Mouse (Mus musculus) embryonic facial prominence, embryonic 14.5 days (tissue): ENCODE data around the gene St6galnac5. TPM values are rescaled to one million over a fixed set of nuclear protein-coding genes. Genes with fewer than 3 reads are reported as not detected.

ENCODE experiments used
- ATAC-seq: fragments of 200-750 bp; cut with Nextera tagmentation; 2 replicates; pipeline ENCODE4 v1.8.0; 2017; ENCODE audit warnings: low read depth, moderate number of reproducible peaks, moderate TSS enrichment
- DNase-seq: peaks from one replicate; pipeline ENCODE4 v3.0.0-alpha.2; 2015; ENCODE audit warnings: low spot score
- H3K27ac ChIP-seq: fragments of 300-500 bp; sonication (generic); replicated peaks from 2 replicates; pipeline ENCODE4 v1.5.1; 2014; ENCODE audit warnings: low read depth, mild to moderate bottlenecking, low read length, moderate library complexity
- H3K27me3 ChIP-seq: fragments of 300-500 bp; sonication (generic); replicated peaks from 2 replicates; pipeline ENCODE4 v1.6.1; 2014; ENCODE audit warnings: low read length; ENCODE audit not compliant: control insufficient read depth, insufficient read depth
- H3K36me3 ChIP-seq: fragments of 300-500 bp; sonication (generic); 2 replicates; pipeline ENCODE4 v1.6.1; 2014; ENCODE audit warnings: low read length, mixed read lengths; ENCODE audit not compliant: control insufficient read depth, insufficient read depth
- H3K4me1 ChIP-seq: fragments of 300-500 bp; sonication (generic); 2 replicates; pipeline ENCODE4 v1.6.1; 2014; ENCODE audit warnings: antibody characterized with exemption, low read length; ENCODE audit not compliant: control insufficient read depth, insufficient read depth
- H3K4me2 ChIP-seq: fragments of 300-500 bp; sonication (generic); 2 replicates; pipeline ENCODE4 v1.6.1; 2014; ENCODE audit warnings: low read depth, mild to moderate bottlenecking, low read length, moderate library complexity, mixed read lengths
- H3K4me3 ChIP-seq: fragments of 300-500 bp; sonication (generic); 2 replicates; pipeline ENCODE4 v1.5.1; 2014; ENCODE audit warnings: low read depth, mild to moderate bottlenecking, low read length
- H3K9ac ChIP-seq: fragments of 300-500 bp; sonication (generic); 2 replicates; pipeline ENCODE4 v1.6.1; 2014; ENCODE audit warnings: low read depth, mild to moderate bottlenecking, low read length, moderate library complexity, mixed read lengths
- H3K9me3 ChIP-seq: fragments of 300-500 bp; sonication (generic); 2 replicates; pipeline ENCODE4 v1.6.1; 2016; ENCODE audit warnings: low read length; ENCODE audit not compliant: control insufficient read depth
- WGBS: fragments of 180-500 bp; shearing (Covaris S2); extraction: QIAGEN DNeasy Blood & Tissue Kit; methylation state at CpG from one replicate; pipeline ENCODE4 v1.1.7; 2014; 5-methylcytosine and 5-hydroxymethylcytosine counted together
- polyA plus RNA-seq: library from polyadenylated mRNA; unstranded; fragments of >200 nt; fragmentation: Nextera tagmentation; extraction: Ambion mirVana; gene quantifications from 2 replicates; pipeline ENCODE4 v1.2.1, GENCODE M21; 2014

The St6galnac5 gene
- polyA plus RNA-seq, 1 experiment from 2014 or later = 1.1 TPM

DNA sequence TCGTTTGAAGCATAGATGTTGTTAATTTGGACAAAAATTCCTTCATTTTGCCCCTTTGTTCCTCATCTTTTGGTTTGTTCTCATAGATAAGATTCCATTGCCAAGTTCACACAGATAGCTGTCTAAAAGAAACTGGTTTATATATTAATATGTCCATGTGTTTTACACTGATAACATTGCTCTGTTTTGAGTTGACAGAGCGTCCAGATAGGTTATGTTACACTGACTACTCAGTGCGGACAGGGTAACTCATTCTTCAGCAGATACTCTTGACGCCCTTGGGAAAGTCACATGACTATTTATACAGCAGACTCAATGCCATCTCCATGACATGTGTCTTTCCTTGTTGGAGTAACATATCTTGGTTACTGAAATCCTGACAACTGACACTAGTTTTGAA is 25.3 kb downstream of the St6galnac5 start:
- Histone ChIP-seq H3K4me2 (no peak overlapping the region), H3K4me3 (no peak overlapping the region), H3K27me3 (no peaks in the 10 kb centered on the region), H3K27ac (no peak overlapping the region), H3K9me3 (no peaks in the 10 kb centered on the region), H3K4me1 (no peaks in the 10 kb centered on the region), H3K9ac (no peak overlapping the region), H3K36me3 (no peaks in the 10 kb centered on the region)
- ATAC-seq = no peak
- 85% methylated on average over 4 of the region's 4 CpGs for WGBS
- DNase-seq = no peak

DNA sequence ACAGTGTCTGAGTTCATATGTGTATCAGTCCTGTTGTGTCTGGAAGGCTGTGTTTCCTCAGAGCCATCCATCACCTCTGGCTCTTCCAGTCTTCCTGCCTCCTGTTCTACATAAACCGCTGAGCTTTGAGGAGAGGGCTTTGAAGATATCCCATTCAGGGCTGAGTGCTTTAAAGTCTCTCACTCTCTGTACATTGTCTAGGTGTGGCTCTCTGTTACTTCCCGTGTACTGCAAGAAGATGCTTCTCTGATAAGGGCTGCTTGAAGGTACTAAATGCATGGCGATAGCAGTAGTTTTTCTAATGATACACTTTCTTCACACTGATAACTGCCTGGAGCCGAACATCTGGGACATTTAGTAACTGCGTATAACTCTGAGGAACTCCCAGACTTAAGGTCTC is 26.0 kb downstream of the St6galnac5 start:
- 75% methylated on average over 5 of the region's 5 CpGs for WGBS
- Histone ChIP-seq H3K9ac (no peak overlapping the region), H3K27ac (no peak overlapping the region), H3K36me3 (no peaks in the 10 kb centered on the region), H3K27me3 (no peaks in the 10 kb centered on the region), H3K4me2 (no peak overlapping the region), H3K4me3 (no peak overlapping the region), H3K4me1 (no peaks in the 10 kb centered on the region), H3K9me3 (no peaks in the 10 kb centered on the region)
- ATAC-seq (no peak), DNase-seq (no peak)

GRCm38 (mm10) chr3:152951634-152952545 is 30.2 kb downstream of the St6galnac5 start:
- no peak overlapping the region for H3K9ac ChIP-seq
- H3K27me3 ChIP-seq = no peaks in the 10 kb centered on the region
- H3K4me1 ChIP-seq = no peaks in the 10 kb centered on the region
- no peak for ATAC-seq
- H3K9me3 ChIP-seq = no peaks in the 10 kb centered on the region
- no peaks in the 10 kb centered on the region for H3K36me3 ChIP-seq
- no peak overlapping the region for H3K4me3 ChIP-seq
- H3K27ac ChIP-seq = no peak overlapping the region
- DNase-seq = no peak
- H3K4me2 ChIP-seq = no peak overlapping the region
- 60% methylated on average over 11 of the region's 11 CpGs for WGBS

- H3K4me2 ChIP-seq = no peak overlapping the region
- ATAC-seq = no peak
- no peak overlapping the region for H3K27ac ChIP-seq
- WGBS = 94% methylated on average over 9 of the region's 9 CpGs
- no peaks in the 10 kb centered on the region for H3K27me3 ChIP-seq
- no peak overlapping the region for H3K4me3 ChIP-seq
- no peaks in the 10 kb centered on the region for H3K4me1 ChIP-seq
- no peak overlapping the region for H3K9ac ChIP-seq
- no peaks in the 10 kb centered on the region for H3K36me3 ChIP-seq
- DNase-seq = no peak
- H3K9me3 ChIP-seq = no peaks in the 10 kb centered on the region
Measured at GRCm38 (mm10) chr3:152950914-152951313, 31.1 kb downstream of the St6galnac5 start.

DNA sequence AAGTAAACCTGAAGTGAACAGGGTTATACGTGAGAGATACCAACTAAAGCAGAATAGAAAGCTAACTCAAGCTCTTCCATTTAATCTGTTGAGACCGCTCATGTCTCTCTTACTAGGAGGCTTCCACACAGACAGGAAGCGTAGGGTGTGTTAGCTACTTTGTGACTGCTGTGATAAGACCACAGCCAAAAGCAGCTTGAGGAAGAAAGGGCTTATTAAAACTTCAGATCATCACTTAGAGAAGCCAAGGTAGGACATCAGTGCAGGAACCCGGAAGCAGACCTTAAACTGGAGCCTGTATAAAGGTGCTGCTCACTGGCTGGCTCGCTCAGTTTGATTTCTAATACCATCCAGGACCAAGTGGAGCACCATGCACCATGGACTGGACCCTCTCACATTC is 31.7 kb downstream of the St6galnac5 start:
- H3K9me3 ChIP-seq = no peaks in the 10 kb centered on the region
- no peak for ATAC-seq
- no peaks in the 10 kb centered on the region for H3K4me1 ChIP-seq
- WGBS = 96% methylated on average over 5 of the region's 5 CpGs
- no peak overlapping the region for H3K4me3 ChIP-seq
- no peak overlapping the region for H3K27ac ChIP-seq
- H3K4me2 ChIP-seq = no peak overlapping the region
- H3K36me3 ChIP-seq = no peaks in the 10 kb centered on the region
- H3K9ac ChIP-seq = no peak overlapping the region
- no peak for DNase-seq
- no peaks in the 10 kb centered on the region for H3K27me3 ChIP-seq

DNA sequence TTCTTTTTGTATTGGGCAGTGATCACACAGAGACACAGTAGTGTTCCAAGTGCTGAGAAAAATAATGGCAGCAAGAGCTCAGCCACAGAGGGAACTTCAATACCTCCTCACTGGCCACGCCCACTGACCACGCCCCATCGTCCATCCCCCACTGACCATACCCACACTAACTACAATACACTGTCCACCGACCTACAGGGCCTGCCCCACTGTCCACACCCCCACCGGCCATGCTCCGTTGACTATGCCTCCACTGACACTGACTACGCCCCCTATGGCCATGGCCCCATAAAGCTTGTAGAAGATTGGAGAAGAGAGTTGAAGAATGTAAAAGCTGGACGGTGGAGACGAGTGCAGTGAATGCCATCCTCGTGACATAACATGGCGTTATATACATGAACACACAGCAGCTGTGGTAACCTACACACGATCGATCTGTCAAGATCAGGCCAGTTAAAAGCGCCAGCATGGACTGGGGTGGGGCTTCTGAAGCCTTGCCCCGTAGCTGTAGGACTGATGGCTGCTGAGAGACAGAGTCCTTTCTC is 32.7 kb downstream of the St6galnac5 start:
- 89% methylated on average over 15 of the region's 15 CpGs for WGBS
- Histone ChIP-seq H3K4me1 (no peaks in the 10 kb centered on the region), H3K27me3 (no peaks in the 10 kb centered on the region), H3K9me3 (no peaks in the 10 kb centered on the region), H3K4me2 (no peak overlapping the region), H3K27ac (no peak overlapping the region), H3K4me3 (no peak overlapping the region), H3K36me3 (no peaks in the 10 kb centered on the region), H3K9ac (no peak overlapping the region)
- DNase-seq (no peak), ATAC-seq (no peak)

DNA sequence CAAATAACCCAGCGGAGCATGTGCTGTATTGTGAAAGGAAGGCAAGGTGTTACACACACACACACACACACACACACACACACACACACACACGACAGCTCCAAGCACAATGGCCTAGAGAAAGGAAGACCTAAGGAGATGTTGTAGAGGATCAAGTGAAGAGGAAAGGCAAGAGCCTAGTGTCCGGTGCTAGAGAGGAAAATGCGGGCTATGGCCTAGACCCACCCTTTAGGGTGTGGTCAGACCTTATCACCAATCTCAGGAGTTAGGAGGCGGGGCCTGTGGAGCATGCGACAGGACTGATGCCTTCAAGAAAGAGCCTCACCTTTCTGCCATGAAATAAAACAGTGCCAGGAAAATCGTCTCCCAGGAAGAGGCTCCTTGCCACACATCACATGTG is 33.5 kb downstream of the St6galnac5 start:
- no peak overlapping the region for H3K4me2 ChIP-seq
- H3K4me3 ChIP-seq = no peak overlapping the region
- ATAC-seq = no peak
- H3K9ac ChIP-seq = no peak overlapping the region
- no peak overlapping the region for H3K27ac ChIP-seq
- H3K9me3 ChIP-seq = no peaks in the 10 kb centered on the region
- no peaks in the 10 kb centered on the region for H3K27me3 ChIP-seq
- WGBS = 83% methylated on average over 7 of the region's 7 CpGs
- no peaks in the 10 kb centered on the region for H3K4me1 ChIP-seq
- no peak for DNase-seq
- no peaks in the 10 kb centered on the region for H3K36me3 ChIP-seq

DNA sequence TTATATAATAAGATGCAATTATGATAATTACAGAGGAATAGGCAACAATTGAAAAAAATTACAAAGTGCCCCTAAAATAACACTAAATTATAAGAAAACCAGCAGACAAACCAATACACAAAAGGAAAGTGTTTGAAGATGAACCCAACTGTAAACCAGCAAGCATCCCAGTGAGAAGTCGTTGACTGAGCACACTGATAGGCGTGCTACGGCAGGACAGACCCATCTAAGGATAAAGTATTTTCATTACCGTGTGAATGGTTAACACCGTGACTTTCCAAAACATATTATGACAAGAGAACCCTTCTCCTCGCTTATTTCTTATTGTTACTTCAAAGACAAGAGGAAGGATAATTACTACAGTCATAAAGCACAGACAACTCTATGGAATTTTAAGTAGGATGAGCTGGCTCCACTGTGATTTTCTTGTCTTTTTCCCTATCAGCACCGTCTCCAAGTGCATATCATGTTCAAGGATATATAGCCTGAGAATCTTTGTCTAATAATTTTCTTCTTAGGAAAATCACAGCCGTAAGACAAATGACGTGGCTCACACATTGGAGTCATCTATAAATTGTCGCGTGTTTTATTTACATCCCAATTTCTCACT is 34.9 kb downstream of the St6galnac5 start:
- H3K27me3 ChIP-seq = no peaks in the 10 kb centered on the region
- 75% methylated on average over 11 of the region's 11 CpGs for WGBS
- no peak overlapping the region for H3K9ac ChIP-seq
- H3K27ac ChIP-seq = no peak overlapping the region
- no peak overlapping the region for H3K4me2 ChIP-seq
- no peaks in the 10 kb centered on the region for H3K4me1 ChIP-seq
- H3K36me3 ChIP-seq = no peaks in the 10 kb centered on the region
- no peaks in the 10 kb centered on the region for H3K9me3 ChIP-seq
- H3K4me3 ChIP-seq = no peak overlapping the region
- DNase-seq (no peak), ATAC-seq (no peak)
